Mouse (Mus musculus) MEL (cell line): ENCODE measurements at regions not wholly inside any gene's neighbourhood (a gene's known extent, or its start where the extent isn't known, plus 50 kb on each side); places are given as distances from the start of the nearest gene placed in this dataset.

Experiments
- DNase-seq: peaks from one replicate; pipeline ENCODE4 v3.0.0; 2011; ENCODE audit warnings: low read depth, low spot score
- H3K27ac ChIP-seq: 2 replicates; pipeline ENCODE4 v1.5.1; 2012; ENCODE audit warnings: low read depth, mild to moderate bottlenecking, control low read depth, low read length, moderate library complexity; ENCODE audit not compliant: control insufficient read depth
- H3K27me3 ChIP-seq, 2 experiments: fragments of 150-350 bp in 1 of 2; sonication (generic) in 1 of 2; 2 replicates each; pipeline ENCODE4 v1.6.1; 2012; ENCODE audit warnings: low read length in 2 of 2, mild to moderate bottlenecking in 2 of 2, improper control_type of control experiment in 1 of 2, moderate library complexity in 1 of 2; ENCODE audit not compliant: insufficient read depth in 2 of 2, control insufficient read depth in 1 of 2
- H3K36me3 ChIP-seq, 2 experiments: 2 replicates each; pipeline ENCODE4 v1.6.1; 2012 to 2014; ENCODE audit warnings: low read length in 2 of 2, improper control_type of control experiment in 1 of 2, inconsistent platforms in 1 of 2, mild to moderate bottlenecking in 1 of 2; ENCODE audit not compliant: insufficient read depth in 2 of 2, control insufficient read depth in 1 of 2
- H3K4me1 ChIP-seq, 2 experiments: fragments of 150-350 bp in 1 of 2; sonication (generic) in 1 of 2; 2 replicates each; pipeline ENCODE4 v1.6.1; 2012; ENCODE audit warnings: low read length in 2 of 2, improper control_type of control experiment in 1 of 2, mild to moderate bottlenecking in 1 of 2; ENCODE audit not compliant: insufficient read depth in 2 of 2, control insufficient read depth in 1 of 2
- H3K4me3 ChIP-seq, 2 experiments: fragments of 150-350 bp in 1 of 2; sonication (generic) in 1 of 2; 2 replicates each; pipeline ENCODE4 v1.5.1; 2012; ENCODE audit warnings: low read depth in 2 of 2, low read length in 2 of 2, mild to moderate bottlenecking in 2 of 2, moderate library complexity in 2 of 2, control low read depth in 1 of 2, improper control_type of control experiment in 1 of 2; ENCODE audit not compliant: control insufficient read depth in 1 of 2, insufficient read depth in 1 of 2
- H3K79me2 ChIP-seq: 2 replicates; pipeline ENCODE4 v1.6.1; 2012; ENCODE audit warnings: mild to moderate bottlenecking, low read length, moderate library complexity; ENCODE audit not compliant: control insufficient read depth, poor library complexity, insufficient read depth
- H3K9ac ChIP-seq: 2 replicates; pipeline ENCODE4 v1.6.1; 2012; ENCODE audit warnings: low read depth, mild to moderate bottlenecking, control low read depth, low read length, moderate library complexity; ENCODE audit not compliant: control insufficient read depth, poor library complexity, severe bottlenecking
- H3K9me3 ChIP-seq: fragments of 150-350 bp; sonication (generic); replicated peaks from 2 replicates; pipeline ENCODE4 v1.6.1; 2012; ENCODE audit warnings: mild to moderate bottlenecking, low read length, improper control_type of control experiment, moderate library complexity; ENCODE audit not compliant: insufficient read depth
- CHD2 ChIP-seq: IDR thresholded peaks from 2 replicates; pipeline ENCODE4 v1.6.1; 2011; ENCODE audit warnings: low read length, improper control_type of control experiment
- CTCF ChIP-seq, 3 experiments: IDR thresholded peaks in 2 of 3; conservative IDR thresholded peaks in 1 of 3; 2 replicates each; pipeline ENCODE4 v1.5.1; 2011 to 2012; ENCODE audit warnings: low read length in 3 of 3, low read depth in 2 of 3, mild to moderate bottlenecking in 2 of 3, improper control_type of control experiment in 1 of 3, inconsistent platforms in 1 of 3, mixed read lengths in 1 of 3, moderate library complexity in 1 of 3; ENCODE audit not compliant: control insufficient read depth in 1 of 3, insufficient read depth in 1 of 3, poor library complexity in 1 of 3, severe bottlenecking in 1 of 3
- ELF1 ChIP-seq: IDR thresholded peaks from 2 replicates; pipeline ENCODE4 v1.6.1; 2014; ENCODE audit warnings: low read depth, mild to moderate bottlenecking, inconsistent platforms, low read length, improper control_type of control experiment, moderate library complexity
- ETS1 ChIP-seq: IDR thresholded peaks from 2 replicates; pipeline ENCODE4 v1.6.1; 2012; ENCODE audit warnings: low read depth, mild to moderate bottlenecking, inconsistent platforms, low read length, improper control_type of control experiment, moderate library complexity
- GABPA ChIP-seq: IDR thresholded peaks from 2 replicates; pipeline ENCODE4 v1.6.1; 2012; ENCODE audit warnings: low read depth, mild to moderate bottlenecking, inconsistent platforms, low read length, improper control_type of control experiment, moderate library complexity
- HCFC1 ChIP-seq: IDR thresholded peaks from 2 replicates; pipeline ENCODE4 v1.6.1; 2012; ENCODE audit warnings: low read depth, mild to moderate bottlenecking, inconsistent platforms, low read length, improper control_type of control experiment, moderate library complexity
- JUND ChIP-seq: IDR thresholded peaks from 2 replicates; pipeline ENCODE4 v1.6.1; 2011; ENCODE audit warnings: low read depth, mild to moderate bottlenecking, improper control_type of control experiment, low read length
- MAFK ChIP-seq: IDR thresholded peaks from 2 replicates; pipeline ENCODE4 v1.6.1; 2011; ENCODE audit warnings: low read depth, mild to moderate bottlenecking, low read length, improper control_type of control experiment, borderline replicate concordance
- MAX ChIP-seq: IDR thresholded peaks from 2 replicates; pipeline ENCODE4 v1.6.1; 2011; ENCODE audit warnings: low read length, improper control_type of control experiment
- MAZ ChIP-seq: IDR thresholded peaks from 2 replicates; pipeline ENCODE4 v1.6.1; 2012; ENCODE audit warnings: low read depth, mild to moderate bottlenecking, inconsistent platforms, low read length, improper control_type of control experiment
- MYB ChIP-seq: IDR thresholded peaks from 2 replicates; pipeline ENCODE4 v1.6.1; 2011; ENCODE audit warnings: mild to moderate bottlenecking, low read depth, low read length, improper control_type of control experiment
- MYC ChIP-seq: IDR thresholded peaks from 2 replicates; pipeline ENCODE4 v1.6.1; 2011; ENCODE audit warnings: low read depth, mild to moderate bottlenecking, low read length, improper control_type of control experiment, moderate library complexity
- NELFE ChIP-seq: IDR thresholded peaks from 2 replicates; pipeline ENCODE4 v1.6.1; 2011; ENCODE audit warnings: low read depth, low read length, improper control_type of control experiment
- NRF1 ChIP-seq: IDR thresholded peaks from 2 replicates; pipeline ENCODE4 v1.6.1; 2014; ENCODE audit warnings: low read depth, mild to moderate bottlenecking, inconsistent platforms, low read length, improper control_type of control experiment, moderate library complexity; ENCODE audit not compliant: poor library complexity, insufficient read depth, severe bottlenecking
- POLR2A ChIP-seq, 2 experiments: IDR thresholded peaks; 2 replicates each; pipeline ENCODE4 v1.6.1; 2011 to 2012; ENCODE audit warnings: low read length in 2 of 2, mild to moderate bottlenecking in 2 of 2, control low read depth in 1 of 2, improper control_type of control experiment in 1 of 2, low read depth in 1 of 2, moderate library complexity in 1 of 2; ENCODE audit not compliant: control insufficient read depth in 1 of 2, insufficient read depth in 1 of 2, poor library complexity in 1 of 2
- POLR2AphosphoS2 ChIP-seq: IDR thresholded peaks from 2 replicates; pipeline ENCODE4 v1.6.1; 2011; ENCODE audit warnings: low read length, improper control_type of control experiment
- POLR2AphosphoS5 ChIP-seq: IDR thresholded peaks from 2 replicates; pipeline ENCODE4 v1.6.1; 2012; ENCODE audit warnings: low read depth, borderline replicate concordance, mild to moderate bottlenecking, inconsistent platforms, low read length, moderate library complexity, mixed read lengths
- RCOR1 ChIP-seq: IDR thresholded peaks from 2 replicates; pipeline ENCODE4 v1.6.1; 2012; ENCODE audit warnings: low read depth, mild to moderate bottlenecking, inconsistent platforms, low read length, improper control_type of control experiment
- SIN3A ChIP-seq: IDR thresholded peaks from 2 replicates; pipeline ENCODE4 v1.6.1; 2012; ENCODE audit warnings: low read length, improper control_type of control experiment, inconsistent platforms
- SMC3 ChIP-seq: IDR thresholded peaks from 2 replicates; pipeline ENCODE4 v1.6.1; 2011; ENCODE audit warnings: low read depth, low read length, improper control_type of control experiment
- TAL1 ChIP-seq: IDR thresholded peaks from 2 replicates; pipeline ENCODE4 v1.6.1; 2012; ENCODE audit warnings: mild to moderate bottlenecking, inconsistent platforms, low read length, moderate library complexity, mixed read lengths
- TCF12 ChIP-seq: IDR thresholded peaks from 2 replicates; pipeline ENCODE4 v1.6.1; 2014; ENCODE audit warnings: low read depth, mild to moderate bottlenecking, inconsistent platforms, low read length, improper control_type of control experiment, moderate library complexity
- UBTF ChIP-seq: IDR thresholded peaks from 2 replicates; pipeline ENCODE4 v1.6.1; 2012; ENCODE audit warnings: low read depth, mild to moderate bottlenecking, inconsistent platforms, low read length, improper control_type of control experiment, moderate library complexity, borderline replicate concordance; ENCODE audit not compliant: insufficient read depth
- USF2 ChIP-seq, 2 experiments: IDR thresholded peaks; 2 replicates each; pipeline ENCODE4 v1.6.1; 2011 to 2012; ENCODE audit warnings: improper control_type of control experiment in 2 of 2, low read length in 2 of 2, borderline replicate concordance in 1 of 2, inconsistent platforms in 1 of 2, low read depth in 1 of 2, mild to moderate bottlenecking in 1 of 2; ENCODE audit not compliant: insufficient read depth in 1 of 2
- ZKSCAN1 ChIP-seq: IDR thresholded peaks from 2 replicates; pipeline ENCODE4 v1.6.1; 2012; ENCODE audit warnings: low read depth, mild to moderate bottlenecking, inconsistent platforms, low read length, improper control_type of control experiment, moderate library complexity
- ZMIZ1 ChIP-seq: IDR thresholded peaks from 2 replicates; pipeline ENCODE4 v1.6.1; 2012; ENCODE audit warnings: low read depth, mild to moderate bottlenecking, inconsistent platforms, low read length, improper control_type of control experiment, moderate library complexity

DNA sequence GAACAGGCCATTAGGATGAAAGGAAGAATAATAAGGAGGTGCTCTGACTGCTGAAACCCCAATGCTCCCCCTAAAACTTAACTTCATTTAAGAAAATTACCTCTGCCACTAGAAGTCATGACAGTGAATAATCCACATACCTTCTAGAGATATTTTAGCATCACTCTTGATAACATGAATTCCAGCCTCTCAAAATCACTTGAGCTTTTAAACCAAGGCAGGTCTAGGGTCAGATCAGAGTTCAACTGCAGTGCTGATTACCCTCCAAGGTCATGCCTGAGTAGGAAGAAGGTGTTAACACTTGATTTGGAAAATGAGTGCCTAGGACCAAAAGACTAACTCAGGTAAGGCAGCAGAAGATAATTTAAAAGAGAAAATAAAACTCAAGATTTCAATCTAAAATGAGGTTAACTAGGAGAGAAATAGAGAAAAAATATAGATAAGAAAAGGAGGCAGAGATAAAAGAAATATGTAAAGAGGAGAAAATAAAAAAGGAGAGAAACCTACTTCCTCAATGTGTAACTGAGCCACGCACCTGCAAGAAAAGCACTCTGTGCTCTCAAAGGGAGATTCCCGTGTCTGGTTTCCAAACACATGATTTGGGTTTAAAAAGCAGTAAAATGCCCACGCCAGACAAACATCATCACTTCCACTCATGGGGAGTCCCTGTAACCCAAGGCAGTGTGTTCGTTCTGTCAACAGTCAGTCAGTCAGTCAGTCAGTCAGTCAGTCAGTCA lies 229.8 kb downstream of the Trib2 start:
- Histone ChIP-seq H3K4me1 (no peaks in the 10 kb centered on the region), H3K4me3 (no peak overlapping the region), H3K9me3 (no peaks in the 10 kb centered on the region), H3K79me2 (no peaks in the 10 kb centered on the region), H3K27me3 (peaks cover 2% of the 10 kb centered on the region in 2 experiments; a peak in 3 of 4 replicates), H3K27ac (no peak overlapping the region), H3K9ac (no peak overlapping the region), H3K36me3 (no peaks in the 10 kb centered on the region)
- no peak for TF ChIP-seq MYC
- no peak for TF ChIP-seq GABPA
- no peak for TF ChIP-seq POLR2AphosphoS5
- no peak for TF ChIP-seq MYB
- TF ChIP-seq MAFK = no peak
- TF ChIP-seq POLR2AphosphoS2 = no peak
- no peak for TF ChIP-seq TAL1
- TF ChIP-seq CHD2 = no peak
- TF ChIP-seq RCOR1 = no peak
- TF ChIP-seq JUND = no peak
- TF ChIP-seq HCFC1 = no peak
- no peak for TF ChIP-seq USF2 (IDR thresholded peaks at IDR 0.05; ENCODE audit: borderline replicate concordance in 1 of 2, insufficient read depth in 1 of 2, low read depth in 1 of 2, low read length in 2 of 2)
- TF ChIP-seq ELF1 = no peak
- TF ChIP-seq MAZ = no peak
- no peak for TF ChIP-seq CTCF (IDR thresholded peaks at IDR 0.05 in 2 of 3, conservative IDR thresholded peaks at IDR 0.05 in 1 of 3; ENCODE audit: control insufficient read depth in 1 of 3, insufficient read depth in 1 of 3, low read depth in 2 of 3, low read length in 3 of 3, poor library complexity in 1 of 3, severe bottlenecking in 1 of 3)
- no peak for TF ChIP-seq SMC3
- TF ChIP-seq NRF1 = no peak
- DNase-seq = no peak

DNA sequence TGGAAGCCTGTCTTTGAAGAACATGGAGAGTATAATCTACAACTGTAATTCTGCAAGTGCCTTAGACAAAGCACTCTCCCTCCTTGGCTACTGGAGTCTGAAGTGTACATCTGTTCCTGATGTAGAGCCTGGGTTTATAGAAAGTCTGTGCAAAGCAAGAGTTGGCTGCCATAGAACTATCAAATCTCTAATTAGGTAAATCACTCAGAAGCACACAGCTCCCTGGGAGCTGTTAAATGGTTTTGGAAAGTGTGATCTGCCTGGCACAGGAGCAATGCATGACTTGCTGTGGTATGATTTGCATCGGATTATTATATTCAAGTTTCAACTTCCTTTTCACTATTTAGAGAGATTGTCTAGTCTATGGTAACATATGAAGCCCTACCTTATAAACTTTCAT lies 230.9 kb downstream of the Trib2 start:
- Histone ChIP-seq H3K4me1 (no peaks in the 10 kb centered on the region), H3K9me3 (no peaks in the 10 kb centered on the region), H3K27ac (no peak overlapping the region), H3K36me3 (no peaks in the 10 kb centered on the region), H3K4me3 (no peak overlapping the region), H3K27me3 (peaks cover 2% of the 10 kb centered on the region in 2 experiments; a peak in 2 of 4 replicates), H3K79me2 (no peaks in the 10 kb centered on the region)
- no peak for DNase-seq
- TF ChIP-seq MAFK (no peak), POLR2A (IDR thresholded peaks at IDR 0.05; ENCODE audit: control insufficient read depth in 1 of 2, insufficient read depth in 1 of 2, low read depth in 1 of 2, low read length in 2 of 2, poor library complexity in 1 of 2) (no peak), CTCF (IDR thresholded peaks at IDR 0.05 in 2 of 3, conservative IDR thresholded peaks at IDR 0.05 in 1 of 3; ENCODE audit: control insufficient read depth in 1 of 3, insufficient read depth in 1 of 3, low read depth in 2 of 3, low read length in 3 of 3, poor library complexity in 1 of 3, severe bottlenecking in 1 of 3) (no peak), ETS1 (no peak), MAX (no peak), TCF12 (no peak), SIN3A (no peak), ZKSCAN1 (no peak), ZMIZ1 (no peak), ELF1 (no peak), UBTF (no peak), POLR2AphosphoS2 (no peak), GABPA (no peak), NELFE (no peak), JUND (no peak), MYC (no peak)
- TF ChIP-seq, all 39 proteins: peak for 0
- no peak overlapping the region for H3K9ac ChIP-seq
